Mouse (Mus musculus) liver, embryonic 16.5 days (tissue): ENCODE results near the gene Syn2. TPM values are rescaled to one million over a fixed set of nuclear protein-coding genes. Genes with fewer than 3 reads are reported as not detected.
A peak's percentile ranks its signal among the peaks of the same experiment; 100 is the strongest.

ENCODE experiments used
- ATAC-seq: fragments of 200-750 bp; cut with Nextera tagmentation; 2 replicates; pipeline ENCODE4 v1.8.0; 2017; ENCODE audit warnings: low read depth, mild to moderate bottlenecking, moderate number of reproducible peaks, moderate library complexity
- H3K27ac ChIP-seq: fragments of 300-500 bp; sonication (generic); 2 replicates; pipeline ENCODE4 v1.5.1; 2014; ENCODE audit warnings: mild to moderate bottlenecking, low read length
- H3K27me3 ChIP-seq: fragments of 300-500 bp; sonication (generic); 2 replicates; pipeline ENCODE4 v1.6.1; 2014; ENCODE audit warnings: low read depth, low read length, mixed read lengths; ENCODE audit not compliant: control insufficient read depth, insufficient read depth
- H3K36me3 ChIP-seq: fragments of 300-500 bp; sonication (generic); 2 replicates; pipeline ENCODE4 v1.6.1; 2014; ENCODE audit warnings: mild to moderate bottlenecking; ENCODE audit not compliant: control insufficient read depth, insufficient read depth
- H3K4me1 ChIP-seq: fragments of 300-500 bp; sonication (generic); 2 replicates; pipeline ENCODE4 v1.6.1; 2014; ENCODE audit warnings: low read depth, low read length, mixed read lengths; ENCODE audit not compliant: control insufficient read depth
- H3K4me2 ChIP-seq: fragments of 300-500 bp; sonication (generic); 2 replicates; pipeline ENCODE4 v1.6.1; 2014; ENCODE audit warnings: low read depth, low read length, mixed read lengths
- H3K4me3 ChIP-seq: fragments of 300-500 bp; sonication (generic); 2 replicates; pipeline ENCODE4 v1.5.1; 2014; ENCODE audit warnings: low read depth, mild to moderate bottlenecking, low read length
- H3K9ac ChIP-seq: fragments of 300-500 bp; sonication (generic); 2 replicates; pipeline ENCODE4 v1.6.1; 2014; ENCODE audit warnings: low read depth, low read length
- H3K9me3 ChIP-seq: fragments of 300-500 bp; sonication (generic); replicated peaks from 2 replicates; pipeline ENCODE4 v1.6.1; 2016; ENCODE audit warnings: low read length; ENCODE audit not compliant: control insufficient read depth
- WGBS: fragments of 180-500 bp; shearing (Covaris S2); extraction: QIAGEN DNeasy Blood & Tissue Kit; methylation state at CpG from one replicate; pipeline ENCODE4 v1.1.7; 2014; ENCODE audit not compliant: insufficient replicate concordance; 5-methylcytosine and 5-hydroxymethylcytosine counted together
- polyA plus RNA-seq: library from polyadenylated mRNA; unstranded; fragments of >200 nt; fragmentation: Nextera tagmentation; extraction: Ambion mirVana; gene quantifications from 2 replicates; pipeline ENCODE4 v1.2.1, GENCODE M21; 2015

Syn2 gene
- polyA plus RNA-seq, 1 experiment from 2014 or later, result 0.25 TPM

GRCm38 (mm10) chr6:115251531-115251985 lies 116.9 kb downstream of the Syn2 start:
- H3K9ac ChIP-seq, result no peak overlapping the region
- peak overlapping the region; percentile 4; the same call in 1 of the 2 replicates for H3K4me2 ChIP-seq
- no peaks in the 10 kb centered on the region for H3K9me3 ChIP-seq
- no peaks in the 10 kb centered on the region for H3K4me1 ChIP-seq
- no peaks in the 10 kb centered on the region for H3K36me3 ChIP-seq
- ATAC-seq, result no peak
- H3K27ac ChIP-seq, result no peak overlapping the region
- H3K4me3 ChIP-seq, result no peak overlapping the region
- no peaks in the 10 kb centered on the region for H3K27me3 ChIP-seq
- WGBS, result 12% methylated on average over 13 of the region's 13 CpGs

GRCm38 (mm10) chr6:115252099-115252873 lies 117.6 kb downstream of the Syn2 start, which contains the start of gene Timp4:
Gene Timp4 (minus strand): TSS chr6:115252205.
- Histone ChIP-seq H3K27me3 (no peaks in the 10 kb centered on the region), H3K4me1 (no peaks in the 10 kb centered on the region), H3K27ac (no peak within 1 kb of the TSS), H3K4me2 (peak within 1 kb of the TSS; percentile 4; the same call in 1 of the 2 replicates), H3K4me3 (no peak within 1 kb of the TSS), H3K36me3 (no peaks in the 10 kb centered on the region), H3K9me3 (no peaks in the 10 kb centered on the region), H3K9ac (no peak within 1 kb of the TSS)
- no peak for ATAC-seq
- WGBS, result 42% methylated on average over 7 of the region's 10 CpGs

GRCm38 (mm10) chr6:115255171-115255570 lies 120.5 kb downstream of the Syn2 start:
- Histone ChIP-seq H3K4me2 (no peak overlapping the region), H3K4me1 (no peaks in the 10 kb centered on the region), H3K27me3 (no peaks in the 10 kb centered on the region), H3K36me3 (no peaks in the 10 kb centered on the region), H3K27ac (no peak overlapping the region), H3K9me3 (no peaks in the 10 kb centered on the region), H3K9ac (no peak overlapping the region), H3K4me3 (no peak overlapping the region)
- no peak for ATAC-seq
- 55% methylated on average over 3 of the region's 3 CpGs for WGBS

GRCm38 (mm10) chr6:115260507-115260906 lies 125.8 kb downstream of the Syn2 start:
- no peak overlapping the region for H3K4me2 ChIP-seq
- no peak overlapping the region for H3K9ac ChIP-seq
- WGBS, result 61% methylated on average over 3 of the region's 3 CpGs
- H3K4me1 ChIP-seq, result no peaks in the 10 kb centered on the region
- H3K27ac ChIP-seq, result no peak overlapping the region
- no peaks in the 10 kb centered on the region for H3K27me3 ChIP-seq
- no peaks in the 10 kb centered on the region for H3K9me3 ChIP-seq
- no peaks in the 10 kb centered on the region for H3K36me3 ChIP-seq
- ATAC-seq, result no peak
- H3K4me3 ChIP-seq, result no peak overlapping the region

GRCm38 (mm10) chr6:115266791-115267190 lies 132.1 kb downstream of the Syn2 start:
- ATAC-seq, result no peak
- Histone ChIP-seq H3K9me3 (no peaks in the 10 kb centered on the region), H3K4me1 (no peaks in the 10 kb centered on the region), H3K27me3 (no peaks in the 10 kb centered on the region), H3K27ac (no peak overlapping the region), H3K36me3 (no peaks in the 10 kb centered on the region), H3K4me2 (no peak overlapping the region), H3K9ac (no peak overlapping the region), H3K4me3 (no peak overlapping the region)
- 58% methylated on average over 5 of the region's 5 CpGs for WGBS

- no peak overlapping the region for H3K4me3 ChIP-seq
- no peak for ATAC-seq
- H3K4me1 ChIP-seq, result no peaks in the 10 kb centered on the region
- WGBS, result 51% methylated on average over 2 of the region's 2 CpGs
- no peaks in the 10 kb centered on the region for H3K9me3 ChIP-seq
- H3K9ac ChIP-seq, result no peak overlapping the region
- no peaks in the 10 kb centered on the region for H3K36me3 ChIP-seq
- H3K27me3 ChIP-seq, result no peaks in the 10 kb centered on the region
- no peak overlapping the region for H3K4me2 ChIP-seq
- no peak overlapping the region for H3K27ac ChIP-seq
Observed at GRCm38 (mm10) chr6:115267916-115268315, 133.2 kb downstream of the Syn2 start.

- Histone ChIP-seq H3K4me3 (no peak overlapping the region), H3K9ac (no peak overlapping the region), H3K4me2 (no peak overlapping the region), H3K4me1 (no peaks in the 10 kb centered on the region), H3K36me3 (no peaks in the 10 kb centered on the region), H3K9me3 (no peaks in the 10 kb centered on the region), H3K27me3 (no peaks in the 10 kb centered on the region), H3K27ac (no peak overlapping the region)
- WGBS, result 73% methylated on average over 10 of the region's 10 CpGs
- no peak for ATAC-seq
Observed at GRCm38 (mm10) chr6:115268551-115269385, 134.1 kb downstream of the Syn2 start.

- Histone ChIP-seq H3K4me3 (no peak overlapping the region), H3K27ac (no peak overlapping the region), H3K4me2 (no peak overlapping the region), H3K9ac (no peak overlapping the region), H3K36me3 (no peaks in the 10 kb centered on the region), H3K9me3 (no peaks in the 10 kb centered on the region), H3K27me3 (no peaks in the 10 kb centered on the region), H3K4me1 (no peaks in the 10 kb centered on the region)
- 46% methylated on average over 5 of the region's 5 CpGs for WGBS
- ATAC-seq, result no peak
Observed at GRCm38 (mm10) chr6:115269561-115269960, 134.9 kb downstream of the Syn2 start.

- Histone ChIP-seq H3K36me3 (no peaks in the 10 kb centered on the region), H3K27ac (no peak overlapping the region), H3K9ac (no peak overlapping the region), H3K4me1 (no peaks in the 10 kb centered on the region), H3K27me3 (no peaks in the 10 kb centered on the region), H3K9me3 (no peaks in the 10 kb centered on the region), H3K4me3 (no peak overlapping the region), H3K4me2 (no peak overlapping the region)
- 0 out of 2 replicates have a peak, but pooled peaks have one; percentile 21 for ATAC-seq
- 20% methylated on average over 2 of the region's 2 CpGs for WGBS
Observed at GRCm38 (mm10) chr6:115270085-115270484, 135.4 kb downstream of the Syn2 start.
